Mouse (Mus musculus): ENCODE results near the gene Ctdspl. TPM values are rescaled to one million over a fixed set of nuclear protein-coding genes. Genes with fewer than 3 reads are reported as not detected.

Ctdspl gene
- polyA plus RNA-seq, 1 experiment from 2014 or later, result 9.0 TPM

DNA sequence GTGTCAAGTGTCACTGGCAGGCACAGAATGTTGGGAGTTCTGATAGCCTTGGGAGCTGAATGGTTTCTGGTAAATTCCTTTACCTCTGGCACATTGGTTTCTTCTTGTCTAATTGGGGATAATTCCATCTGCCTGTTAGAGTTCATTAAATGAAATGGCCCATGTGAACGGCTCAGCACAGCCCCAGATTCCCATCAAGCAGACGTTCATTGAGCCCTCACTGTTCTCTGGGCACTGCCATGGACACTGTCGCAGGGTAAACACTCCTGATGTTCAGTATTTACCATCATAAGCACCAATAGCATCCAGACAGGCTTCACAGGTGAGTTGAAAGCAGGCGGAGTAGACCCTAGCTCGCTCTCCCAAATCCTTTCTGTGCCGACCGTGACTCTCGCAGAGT lies 107.8 kb downstream of the Ctdspl start:
- no peaks in the 10 kb centered on the region for H3K27me3 ChIP-seq (ENCODE audit: control insufficient read depth, insufficient read depth, low read length)
- WGBS, result 65% methylated on average over 8 of the region's 8 CpGs
- peaks cover 20% of the 10 kb centered on the region for H3K4me1 ChIP-seq (replicated peaks; ENCODE audit: control insufficient read depth, insufficient read depth, low read length)
- ATAC-seq (replicated peaks; ENCODE audit: low FRiP score) (peak; percentile 16), DNase-seq (ENCODE audit: low spot score) (no peak)
- no peak overlapping the region for H3K9ac ChIP-seq (ENCODE audit: low read length)
- no peak overlapping the region for H3K27ac ChIP-seq (ENCODE audit: low read depth, low read length)
- H3K4me3 ChIP-seq (ENCODE audit: low read depth, low read length), result no peak overlapping the region
- no peaks in the 10 kb centered on the region for H3K9me3 ChIP-seq (ENCODE audit: control insufficient read depth, low read length)
- H3K4me2 ChIP-seq (ENCODE audit: low read depth, low read length, severe bottlenecking), result no peak overlapping the region
- H3K36me3 ChIP-seq (ENCODE audit: control insufficient read depth, insufficient read depth, low read length), result no peaks in the 10 kb centered on the region

DNA sequence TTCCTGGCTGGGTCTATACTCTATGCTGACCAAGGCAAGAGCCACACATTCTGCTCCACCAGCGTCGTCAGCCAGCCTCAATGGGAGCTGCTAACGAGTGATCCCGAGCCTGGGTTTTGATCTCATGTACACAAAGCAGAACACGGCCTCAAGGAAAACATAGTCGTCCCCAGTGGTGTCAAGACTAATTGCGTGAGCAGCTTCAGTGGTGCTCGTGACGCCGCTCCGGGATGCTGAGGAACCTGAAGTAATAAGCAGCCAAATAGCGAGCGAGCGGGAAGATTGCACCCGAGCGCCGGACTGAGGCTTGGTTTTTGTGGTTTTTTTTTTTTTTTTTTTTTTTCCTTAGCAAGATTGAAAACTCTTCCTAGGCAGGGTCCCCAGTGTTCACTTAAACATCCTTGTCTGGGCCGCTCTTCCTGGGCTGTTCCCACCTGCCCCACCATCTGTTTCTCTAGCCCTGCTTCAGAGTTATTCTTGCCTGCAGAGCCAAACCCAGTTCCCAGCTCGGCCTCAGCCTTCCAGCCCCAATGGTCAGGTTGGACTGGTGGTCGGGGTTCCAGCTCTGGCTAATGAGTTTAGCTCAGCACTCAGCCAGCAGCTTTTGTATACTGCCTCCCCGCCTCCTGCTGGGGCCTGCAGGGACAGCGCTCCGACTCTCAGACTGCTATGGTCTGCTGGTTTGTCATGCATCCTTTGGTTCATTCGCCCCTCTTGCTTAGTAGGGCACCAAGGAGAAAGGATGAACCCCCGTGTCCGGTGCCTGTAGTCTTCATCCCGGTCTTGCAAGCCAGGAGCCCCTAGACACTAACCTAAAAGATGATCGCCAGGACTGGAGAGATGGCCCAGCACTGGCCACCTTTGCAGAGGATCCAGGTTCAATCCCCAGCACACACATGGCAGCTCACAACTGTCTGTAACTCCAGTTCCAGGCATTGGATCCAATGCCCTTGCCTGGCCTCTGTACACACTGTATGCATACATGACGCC lies 108.7 kb downstream of the Ctdspl start:
- H3K27me3 ChIP-seq (ENCODE audit: control insufficient read depth, insufficient read depth, low read length), result no peaks in the 10 kb centered on the region
- no peak overlapping the region for H3K4me2 ChIP-seq (ENCODE audit: low read depth, low read length, severe bottlenecking)
- no peak overlapping the region for H3K27ac ChIP-seq (ENCODE audit: low read depth, low read length)
- DNase-seq (ENCODE audit: low spot score) (no peak), ATAC-seq (replicated peaks; ENCODE audit: low FRiP score) (0 out of 2 replicates have a peak, but pooled peaks have one; percentile 15)
- H3K36me3 ChIP-seq (ENCODE audit: control insufficient read depth, insufficient read depth, low read length), result no peaks in the 10 kb centered on the region
- peaks cover 20% of the 10 kb centered on the region for H3K4me1 ChIP-seq (replicated peaks; ENCODE audit: control insufficient read depth, insufficient read depth, low read length)
- 57% methylated on average over 29 of the region's 29 CpGs for WGBS
- H3K9me3 ChIP-seq (ENCODE audit: control insufficient read depth, low read length), result no peaks in the 10 kb centered on the region
- H3K4me3 ChIP-seq (ENCODE audit: low read depth, low read length), result no peak overlapping the region
- H3K9ac ChIP-seq (ENCODE audit: low read length), result no peak overlapping the region

DNA sequence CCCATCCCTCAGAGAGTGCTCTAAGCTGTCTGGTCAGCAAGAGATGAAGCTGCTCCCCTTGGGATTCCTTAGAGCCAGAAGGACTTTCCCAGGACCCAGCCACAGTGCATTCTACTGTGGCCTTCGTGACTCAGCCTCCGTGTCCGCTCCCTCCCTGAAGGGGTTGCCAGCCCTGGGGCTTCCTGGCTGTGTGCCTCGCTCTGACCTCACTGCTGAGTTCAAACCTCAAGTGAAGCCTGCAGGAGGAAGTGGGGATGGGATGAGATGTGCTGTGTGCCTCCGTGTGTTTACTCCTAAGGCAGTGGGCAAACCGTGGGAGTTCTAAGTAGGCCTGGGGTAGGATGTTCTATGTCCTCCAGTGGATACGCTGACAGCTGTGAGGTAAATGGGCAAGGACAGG lies 109.6 kb downstream of the Ctdspl start:
- ATAC-seq (replicated peaks; ENCODE audit: low FRiP score), result no peak
- no peaks in the 10 kb centered on the region for H3K9me3 ChIP-seq (ENCODE audit: control insufficient read depth, low read length)
- no peak overlapping the region for H3K4me2 ChIP-seq (ENCODE audit: low read depth, low read length, severe bottlenecking)
- H3K36me3 ChIP-seq (ENCODE audit: control insufficient read depth, insufficient read depth, low read length), result no peaks in the 10 kb centered on the region
- no peak overlapping the region for H3K9ac ChIP-seq (ENCODE audit: low read length)
- H3K4me3 ChIP-seq (ENCODE audit: low read depth, low read length), result no peak overlapping the region
- H3K27ac ChIP-seq (ENCODE audit: low read depth, low read length), result no peak overlapping the region
- 86% methylated on average over 7 of the region's 7 CpGs for WGBS
- no peaks in the 10 kb centered on the region for H3K27me3 ChIP-seq (ENCODE audit: control insufficient read depth, insufficient read depth, low read length)
- H3K4me1 ChIP-seq (replicated peaks; ENCODE audit: control insufficient read depth, insufficient read depth, low read length), result peaks cover 20% of the 10 kb centered on the region
- no peak for DNase-seq (ENCODE audit: low spot score)

DNA sequence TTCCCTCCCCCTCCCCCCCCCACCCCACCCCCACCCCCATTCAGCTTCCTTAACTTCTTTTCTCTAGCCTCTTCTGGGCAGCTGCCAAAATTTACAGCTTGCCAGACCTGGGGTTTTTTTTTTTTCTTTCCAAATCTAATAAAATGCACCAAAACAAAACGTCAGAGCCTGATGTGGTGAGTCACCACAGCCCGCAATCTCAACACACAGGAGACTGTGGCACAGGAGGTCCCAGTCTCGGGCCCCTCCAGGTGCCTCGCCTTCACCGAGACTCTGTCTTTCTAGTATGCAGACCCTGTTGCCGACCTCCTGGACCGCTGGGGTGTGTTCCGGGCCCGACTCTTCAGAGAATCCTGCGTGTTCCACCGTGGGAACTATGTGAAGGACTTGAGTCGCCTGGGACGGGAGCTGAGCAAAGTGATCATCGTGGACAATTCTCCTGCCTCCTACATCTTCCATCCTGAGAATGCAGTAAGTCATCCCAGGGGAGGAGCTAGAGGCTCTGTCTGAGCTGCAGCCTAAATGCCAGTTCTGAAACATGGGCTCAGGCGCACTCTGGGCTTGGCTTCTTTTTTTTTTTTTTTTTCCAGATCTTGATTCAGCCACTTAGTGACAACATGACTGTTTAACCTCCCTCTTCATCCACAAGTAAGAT lies 111.0 kb downstream of the Ctdspl start:
- DNase-seq (ENCODE audit: low spot score) (no peak), ATAC-seq (replicated peaks; ENCODE audit: low FRiP score) (no peak)
- H3K4me3 ChIP-seq (ENCODE audit: low read depth, low read length), result no peak overlapping the region
- H3K4me1 ChIP-seq (replicated peaks; ENCODE audit: control insufficient read depth, insufficient read depth, low read length), result peaks cover 17% of the 10 kb centered on the region
- H3K9me3 ChIP-seq (ENCODE audit: control insufficient read depth, low read length), result no peaks in the 10 kb centered on the region
- H3K36me3 ChIP-seq (ENCODE audit: control insufficient read depth, insufficient read depth, low read length), result no peaks in the 10 kb centered on the region
- 82% methylated on average over 15 of the region's 15 CpGs for WGBS
- H3K9ac ChIP-seq (ENCODE audit: low read length), result no peak overlapping the region
- no peak overlapping the region for H3K4me2 ChIP-seq (ENCODE audit: low read depth, low read length, severe bottlenecking)
- H3K27me3 ChIP-seq (ENCODE audit: control insufficient read depth, insufficient read depth, low read length), result no peaks in the 10 kb centered on the region
- no peak overlapping the region for H3K27ac ChIP-seq (ENCODE audit: low read depth, low read length)

DNA sequence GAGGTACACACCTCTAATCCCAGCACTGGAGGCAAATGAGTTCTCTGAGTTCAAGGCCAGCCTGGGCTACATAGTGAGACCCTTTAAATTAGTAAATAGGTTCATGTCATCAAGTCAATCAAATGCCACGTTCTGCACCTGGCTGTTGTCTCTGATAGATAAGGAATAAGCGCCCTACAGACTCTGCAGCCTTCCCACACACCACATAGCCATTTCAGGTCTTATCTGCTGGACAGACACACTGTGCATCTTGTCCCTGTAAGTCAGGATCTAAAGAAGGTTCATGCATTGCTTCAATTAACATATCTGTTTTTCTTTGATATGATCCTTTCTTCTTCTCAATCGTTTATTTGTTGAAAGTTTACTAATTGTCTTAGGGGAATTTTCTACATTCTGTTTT lies 112.3 kb downstream of the Ctdspl start:
- ATAC-seq (replicated peaks; ENCODE audit: low FRiP score), result no peak

DNA sequence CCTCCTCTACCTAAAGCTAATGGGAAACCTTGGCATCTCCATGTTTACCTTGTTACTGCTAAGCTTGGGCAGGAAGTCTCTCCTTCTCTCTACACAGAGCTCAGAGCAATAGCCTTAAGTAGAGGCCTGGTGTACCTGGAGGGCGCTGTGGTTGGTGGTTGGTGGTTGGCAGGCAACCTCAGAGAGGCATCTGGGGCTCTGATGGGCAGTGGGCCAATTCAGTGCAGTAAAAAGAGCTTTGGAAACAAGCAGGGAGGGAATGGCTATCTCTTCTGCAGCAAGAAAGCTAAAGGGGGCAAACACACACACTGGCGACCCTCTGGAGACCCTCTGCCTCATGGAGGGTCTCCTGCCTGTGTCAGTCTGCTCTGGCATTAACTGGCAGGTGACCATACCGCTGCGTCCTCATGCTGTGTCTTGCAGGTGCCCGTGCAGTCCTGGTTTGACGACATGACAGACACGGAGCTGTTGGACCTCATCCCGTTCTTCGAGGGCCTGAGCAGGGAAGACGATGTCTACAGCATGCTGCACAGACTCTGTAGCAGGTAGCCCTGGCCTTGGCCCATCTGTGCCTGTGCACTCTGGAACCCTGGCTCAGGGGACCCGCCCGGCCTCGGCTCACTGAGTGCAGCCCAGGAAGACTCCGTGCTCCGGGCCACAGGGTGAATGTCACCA lies 114.0 kb downstream of the Ctdspl start:
- Histone ChIP-seq H3K9ac (ENCODE audit: low read length) (no peak overlapping the region), H3K4me1 (replicated peaks; ENCODE audit: control insufficient read depth, insufficient read depth, low read length) (no peaks in the 10 kb centered on the region; the same call in 1 of the 2 replicates), H3K4me3 (ENCODE audit: low read depth, low read length) (no peak overlapping the region), H3K27ac (ENCODE audit: low read depth, low read length) (no peak overlapping the region), H3K36me3 (ENCODE audit: control insufficient read depth, insufficient read depth, low read length) (no peaks in the 10 kb centered on the region), H3K9me3 (ENCODE audit: control insufficient read depth, low read length) (no peaks in the 10 kb centered on the region), H3K4me2 (ENCODE audit: low read depth, low read length, severe bottlenecking) (no peak overlapping the region), H3K27me3 (ENCODE audit: control insufficient read depth, insufficient read depth, low read length) (no peaks in the 10 kb centered on the region)
- DNase-seq (ENCODE audit: low spot score), result no peak
- WGBS, result 92% methylated on average over 15 of the region's 15 CpGs
- no peak for ATAC-seq (replicated peaks; ENCODE audit: low FRiP score)

More for the DNA sequence above, 112.3 kb downstream of the Ctdspl start:
- no peaks in the 10 kb centered on the region for H3K9me3 ChIP-seq (ENCODE audit: control insufficient read depth, low read length)
- H3K4me2 ChIP-seq (ENCODE audit: low read depth, low read length, severe bottlenecking), result no peak overlapping the region
- 91% methylated on average over 3 of the region's 3 CpGs for WGBS
- H3K27ac ChIP-seq (ENCODE audit: low read depth, low read length), result no peak overlapping the region
- no peaks in the 10 kb centered on the region for H3K36me3 ChIP-seq (ENCODE audit: control insufficient read depth, insufficient read depth, low read length)
- no peaks in the 10 kb centered on the region for H3K27me3 ChIP-seq (ENCODE audit: control insufficient read depth, insufficient read depth, low read length)
- DNase-seq (ENCODE audit: low spot score), result no peak
- no peak overlapping the region for H3K9ac ChIP-seq (ENCODE audit: low read length)
- peaks cover 3% of the 10 kb centered on the region for H3K4me1 ChIP-seq (replicated peaks; ENCODE audit: control insufficient read depth, insufficient read depth, low read length)
- no peak overlapping the region for H3K4me3 ChIP-seq (ENCODE audit: low read depth, low read length)

DNA sequence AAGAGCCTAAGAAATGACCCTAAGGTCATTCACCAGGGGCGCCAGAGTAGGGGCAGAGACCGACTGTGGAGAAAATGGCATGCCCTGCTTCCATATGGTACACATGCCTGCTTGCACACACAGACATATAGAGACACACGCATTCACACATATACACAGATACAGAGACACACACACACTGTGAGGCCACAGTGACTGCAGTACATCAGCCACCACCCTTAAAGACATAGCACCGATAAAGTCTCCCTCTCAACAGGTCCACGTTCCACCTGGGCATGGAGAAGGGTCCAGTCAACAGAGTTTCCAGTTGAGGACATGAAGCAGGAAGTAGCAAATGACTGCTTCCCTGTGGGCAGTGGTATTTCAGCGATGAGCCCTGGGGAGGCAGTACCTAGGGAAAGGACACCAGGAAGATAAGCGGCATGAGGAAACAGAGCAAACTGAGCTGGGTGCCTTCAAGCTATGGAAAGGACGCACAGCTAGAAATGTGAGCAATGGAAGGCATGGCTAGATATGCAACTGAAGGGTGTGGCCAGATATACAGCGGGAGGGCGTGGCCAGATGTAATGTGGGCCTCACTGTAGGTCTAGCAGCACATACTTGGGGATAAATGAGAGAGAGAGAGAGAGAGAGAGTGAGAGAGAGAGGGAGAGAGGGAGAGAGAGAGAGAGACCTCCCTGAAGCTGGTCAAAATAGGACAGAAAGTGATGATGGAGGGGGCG lies 122.1 kb downstream of the Ctdspl start:
- Histone ChIP-seq H3K4me2 (ENCODE audit: low read depth, low read length, severe bottlenecking) (no peak overlapping the region), H3K36me3 (ENCODE audit: control insufficient read depth, insufficient read depth, low read length) (no peaks in the 10 kb centered on the region), H3K9ac (ENCODE audit: low read length) (no peak overlapping the region), H3K4me1 (replicated peaks; ENCODE audit: control insufficient read depth, insufficient read depth, low read length) (no peaks in the 10 kb centered on the region; the same call in 1 of the 2 replicates), H3K27me3 (ENCODE audit: control insufficient read depth, insufficient read depth, low read length) (no peaks in the 10 kb centered on the region), H3K9me3 (ENCODE audit: control insufficient read depth, low read length) (no peaks in the 10 kb centered on the region), H3K27ac (ENCODE audit: low read depth, low read length) (no peak overlapping the region), H3K4me3 (ENCODE audit: low read depth, low read length) (no peak overlapping the region)
- 84% methylated on average over 11 of the region's 11 CpGs for WGBS
- no peak for ATAC-seq (replicated peaks; ENCODE audit: low FRiP score)
- no peak for DNase-seq (ENCODE audit: low spot score)

DNA sequence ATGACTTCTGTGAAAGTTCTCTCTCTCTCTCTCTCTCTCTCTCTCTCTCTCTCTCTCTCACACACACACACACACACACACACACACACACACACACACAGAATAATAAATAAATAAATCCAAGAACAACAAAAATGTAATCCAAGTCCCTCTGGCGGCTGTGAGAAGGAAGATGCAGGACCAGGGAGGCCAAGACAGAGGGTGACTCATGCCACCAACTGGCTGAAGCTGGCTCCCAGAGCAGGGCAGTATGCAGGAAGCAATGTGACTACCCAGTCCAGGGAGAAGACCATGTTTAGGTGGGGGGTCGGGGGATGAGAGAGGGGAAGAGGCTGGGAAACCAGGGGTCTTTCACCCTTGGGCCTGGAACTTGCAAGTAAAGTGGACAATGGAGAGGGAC lies 124.9 kb downstream of the Ctdspl start:
- WGBS, result 74% methylated on average over 2 of the region's 2 CpGs
- ATAC-seq (replicated peaks; ENCODE audit: low FRiP score) (no peak), DNase-seq (ENCODE audit: low spot score) (no peak)
- Histone ChIP-seq H3K4me3 (ENCODE audit: low read depth, low read length) (no peak overlapping the region), H3K4me2 (ENCODE audit: low read depth, low read length, severe bottlenecking) (no peak overlapping the region), H3K36me3 (ENCODE audit: control insufficient read depth, insufficient read depth, low read length) (no peaks in the 10 kb centered on the region), H3K27me3 (ENCODE audit: control insufficient read depth, insufficient read depth, low read length) (no peaks in the 10 kb centered on the region), H3K9ac (ENCODE audit: low read length) (no peak overlapping the region), H3K4me1 (replicated peaks; ENCODE audit: control insufficient read depth, insufficient read depth, low read length) (no peaks in the 10 kb centered on the region; the same call in none of the 2 replicates), H3K9me3 (ENCODE audit: control insufficient read depth, low read length) (no peaks in the 10 kb centered on the region), H3K27ac (ENCODE audit: low read depth, low read length) (no peak overlapping the region)
